Mouse (Mus musculus): ENCODE data around the gene Nrd1.

Gene Nrd1

GRCm38 (mm10) chr4:108999999-109000950, at the start of gene Nrd1:
Gene Nrd1, plus strand, starts transcription at chr4:109000655.
- peak; percentile 99 for DNase-seq (ENCODE audit: low read depth, low spot score)

DNA sequence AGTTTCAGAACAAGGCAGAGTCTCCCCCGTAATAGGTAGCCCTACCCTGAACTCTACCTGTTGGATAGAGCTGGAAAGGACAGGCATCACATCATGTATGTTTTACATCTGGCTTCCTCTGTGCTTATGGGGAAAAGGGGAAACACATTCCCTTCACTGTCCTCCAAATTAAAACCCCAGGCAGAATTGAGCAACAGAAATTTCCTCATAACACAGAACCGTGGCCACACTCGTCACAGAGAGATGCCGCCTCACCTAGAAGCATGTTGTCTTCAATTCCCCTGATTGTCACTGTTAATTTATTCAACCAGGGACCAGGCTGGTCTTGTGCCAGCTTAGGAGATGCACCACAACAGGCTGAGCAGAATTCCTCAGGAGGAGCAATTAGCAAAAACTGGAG, 48.8 kb upstream of the Nrd1 start:
- no peak for DNase-seq (ENCODE audit: low read depth, low spot score)

DNA sequence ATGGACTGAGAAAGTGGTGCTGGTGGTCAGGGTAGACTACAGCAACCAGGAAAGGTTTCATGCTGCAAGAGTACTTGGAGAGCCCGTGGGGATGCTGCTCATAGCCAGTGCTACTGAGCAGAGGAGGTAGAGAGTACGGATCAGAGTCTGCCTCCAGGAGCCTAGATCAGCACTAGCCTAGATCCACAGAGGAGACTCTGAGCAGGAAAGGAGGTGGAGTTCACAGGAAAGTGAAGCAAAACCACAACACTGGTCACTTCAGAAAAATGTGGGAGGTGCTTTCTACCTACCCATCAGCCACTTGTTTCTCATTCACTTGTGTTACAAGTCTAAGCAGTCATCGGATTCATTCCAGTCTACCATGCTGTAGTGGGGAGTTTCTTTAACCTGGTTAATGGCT, 40.8 kb upstream of the Nrd1 start:
- DNase-seq (ENCODE audit: low read depth, low spot score) = no peak

GRCm38 (mm10) chr4:108960619-108961460, 39.6 kb upstream of the Nrd1 start:
- DNase-seq (ENCODE audit: low read depth, low spot score) = no peak

DNA sequence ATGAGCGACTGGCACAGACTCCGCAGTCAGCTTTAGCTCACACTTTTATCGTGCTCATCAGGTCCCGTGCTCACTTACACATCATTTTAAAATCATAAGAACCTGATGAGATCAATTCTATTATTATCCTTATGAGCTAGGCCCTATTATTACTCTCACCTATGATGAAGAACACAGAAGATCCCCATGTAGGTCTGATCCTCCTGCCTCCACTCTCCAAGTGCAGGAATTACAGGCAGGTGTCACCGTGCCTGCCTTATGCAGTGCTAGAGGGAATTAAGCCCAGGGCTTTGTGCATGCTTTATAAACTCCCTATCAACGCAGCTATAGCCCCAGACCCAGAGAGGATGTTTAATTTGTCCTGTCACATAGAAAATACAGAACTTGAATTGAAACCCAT, 37.4 kb upstream of the Nrd1 start:
- no peak for DNase-seq (ENCODE audit: low read depth, low spot score)

- DNase-seq (ENCODE audit: low read depth, low spot score) = no peak
These were observed 30.9 kb upstream of the Nrd1 start for GRCm38 (mm10) chr4:108969517-108969916.

- no peak for DNase-seq (ENCODE audit: low read depth, low spot score)
These were observed 29.4 kb upstream of the Nrd1 start for GRCm38 (mm10) chr4:108971054-108971453.

GRCm38 (mm10) chr4:108976458-108977071, 23.9 kb upstream of the Nrd1 start:
- peak; percentile 58 for DNase-seq (ENCODE audit: low read depth, low spot score)

DNA sequence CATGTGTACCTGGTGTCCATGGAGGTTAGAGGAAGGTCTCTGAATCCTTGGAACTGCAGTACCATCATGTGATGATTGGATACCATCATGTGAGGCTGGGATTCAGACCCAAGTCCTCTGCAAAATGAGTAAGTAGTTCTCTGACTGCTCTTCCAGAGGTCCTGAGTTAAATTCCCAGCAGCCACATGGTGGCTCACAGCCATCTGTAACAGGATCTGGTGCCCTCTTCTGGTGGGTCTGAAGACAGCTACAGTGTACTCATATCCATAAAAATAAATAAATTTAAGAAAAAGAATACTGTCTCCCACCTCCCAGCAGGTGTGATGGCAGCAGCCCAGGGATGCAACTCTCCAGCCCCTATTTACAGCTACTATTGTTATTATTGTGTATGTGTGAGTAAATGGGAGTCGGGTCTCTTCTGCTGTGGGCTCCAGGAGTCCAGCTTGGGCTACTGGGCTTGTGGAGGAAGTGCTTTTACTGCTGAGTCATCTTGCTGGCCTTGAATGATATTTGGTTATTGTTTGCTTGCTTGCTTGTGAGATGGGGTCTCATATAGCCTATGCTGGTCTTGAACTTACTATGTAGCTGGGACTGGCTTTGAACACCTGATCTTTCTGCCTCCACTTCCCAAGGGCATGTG, 13.5 kb upstream of the Nrd1 start:
- peak; percentile 45 for DNase-seq (ENCODE audit: low read depth, low spot score)

DNA sequence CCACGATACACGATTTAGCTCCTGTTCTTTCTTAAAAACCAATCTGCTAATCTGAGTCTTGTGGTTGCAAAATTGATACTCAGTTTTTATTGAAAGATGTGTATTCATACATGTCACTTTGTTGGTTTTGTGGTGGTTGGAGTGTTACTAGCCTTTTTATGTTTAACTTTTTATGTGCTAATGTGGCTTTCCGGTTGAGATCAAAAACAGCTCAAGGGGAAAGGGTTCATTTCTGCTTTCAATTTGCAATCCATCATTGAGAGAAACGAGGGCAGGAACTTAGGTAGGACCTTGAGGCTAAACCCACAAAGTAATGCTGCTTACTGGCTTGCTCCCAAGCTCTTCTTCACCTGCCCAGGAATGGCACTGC, 13.0 kb upstream of the Nrd1 start:
- peak; percentile 61 for DNase-seq (ENCODE audit: low read depth, low spot score)

GRCm38 (mm10) chr4:108989430-108989829, 11.0 kb upstream of the Nrd1 start:
- no peak for DNase-seq (ENCODE audit: low read depth, low spot score)

DNA sequence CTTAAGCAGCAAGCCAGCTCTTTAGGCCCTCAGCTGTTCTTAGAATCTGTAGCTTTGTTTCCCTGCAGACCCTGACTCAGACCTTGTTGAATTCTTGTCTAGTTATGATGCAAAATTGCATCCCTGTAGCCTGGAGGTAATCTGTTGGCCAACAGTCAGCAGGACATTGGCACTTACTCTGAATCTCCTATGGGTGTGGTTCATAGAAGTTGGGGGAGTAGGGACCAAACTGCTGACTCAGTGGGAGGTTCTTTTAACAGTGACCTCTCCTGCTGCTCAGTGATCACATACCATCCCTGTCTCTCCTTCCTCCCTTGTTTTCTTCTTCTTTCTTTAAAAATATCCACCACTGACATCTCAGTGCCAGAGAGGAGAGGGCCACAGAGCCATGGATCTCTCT, 10.4 kb upstream of the Nrd1 start:
- DNase-seq (ENCODE audit: low read depth, low spot score) = no peak

- no peak for DNase-seq (ENCODE audit: low read depth, low spot score)
These were observed 9.9 kb upstream of the Nrd1 start for GRCm38 (mm10) chr4:108990571-108990970.

- no peak for DNase-seq (ENCODE audit: low read depth, low spot score)
These were observed 8.6 kb upstream of the Nrd1 start for GRCm38 (mm10) chr4:108991811-108992210.

GRCm38 (mm10) chr4:108992978-108993377, 7.5 kb upstream of the Nrd1 start:
- no peak for DNase-seq (ENCODE audit: low read depth, low spot score)

DNA sequence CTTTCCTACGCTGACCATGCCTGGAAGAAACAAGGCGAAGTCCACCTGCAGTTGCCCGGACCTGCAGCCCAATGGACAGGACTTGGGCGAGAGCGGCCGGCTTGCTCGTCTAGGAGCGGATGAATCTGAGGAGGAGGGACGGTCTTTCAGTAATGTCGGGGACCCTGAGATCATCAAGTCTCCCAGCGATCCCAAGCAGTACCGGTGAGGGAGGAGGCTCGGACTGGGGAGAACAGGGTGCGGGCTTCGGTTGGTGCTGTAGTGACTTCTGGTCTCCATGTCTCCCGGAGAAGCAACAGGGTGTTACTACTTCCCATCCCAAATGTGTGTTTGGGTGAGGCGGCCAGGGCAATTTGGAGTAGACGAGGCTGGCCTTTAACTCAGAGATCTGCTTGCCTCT, 506 bp downstream of the Nrd1 start:
- DNase-seq (ENCODE audit: low read depth, low spot score) = no peak

DNA sequence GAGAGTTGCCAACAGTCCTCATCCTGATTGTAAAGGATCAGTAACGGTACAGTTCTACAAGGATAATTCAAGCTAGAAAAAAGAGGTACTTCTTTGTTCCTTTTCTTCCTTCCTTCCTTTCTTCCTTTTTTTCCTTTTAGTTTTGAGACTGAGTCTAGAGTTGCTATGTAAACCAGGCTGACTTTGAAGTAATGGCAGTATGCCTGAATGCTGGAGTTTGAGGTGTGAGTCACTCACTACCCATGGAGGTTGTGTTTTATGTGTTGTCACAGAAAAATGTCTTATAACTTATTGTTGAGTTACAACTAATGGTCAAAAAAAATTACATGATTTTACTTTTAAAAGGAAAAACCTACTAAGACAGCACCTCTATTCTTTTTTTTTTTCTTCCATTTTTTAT, 7.6 kb downstream of the Nrd1 start:
- no peak for DNase-seq (ENCODE audit: low read depth, low spot score)

GRCm38 (mm10) chr4:109014091-109014490, 13.6 kb downstream of the Nrd1 start:
- no peak for DNase-seq (ENCODE audit: low read depth, low spot score)

GRCm38 (mm10) chr4:109017441-109017840, 17.0 kb downstream of the Nrd1 start:
- peak; percentile 63 for DNase-seq (ENCODE audit: low read depth, low spot score)

- DNase-seq (ENCODE audit: low read depth, low spot score) = no peak
These were observed 18.8 kb downstream of the Nrd1 start for GRCm38 (mm10) chr4:109019301-109019700.

GRCm38 (mm10) chr4:109021976-109022375, 21.5 kb downstream of the Nrd1 start:
- DNase-seq (ENCODE audit: low read depth, low spot score) = no peak

- no peak for DNase-seq (ENCODE audit: low read depth, low spot score)
These were observed 24.6 kb downstream of the Nrd1 start for GRCm38 (mm10) chr4:109025061-109025460.

Measured in A20 (cell line).